Mouse (Mus musculus) heart, embryonic 15.5 days (tissue): ENCODE measurements around the gene Camk2g. TPM values are rescaled to one million over a fixed set of nuclear protein-coding genes. Genes with fewer than 3 reads are reported as not detected.

ENCODE experiments used
- ATAC-seq: fragments of 200-750 bp; cut with Nextera tagmentation; replicated peaks from 2 replicates; pipeline ENCODE4 v1.8.0; 2017; ENCODE audit warnings: low read depth, moderate TSS enrichment; ENCODE audit not compliant: insufficient number of reproducible peaks, insufficient read depth, low FRiP score
- H3K27ac ChIP-seq: fragments of 300-500 bp; sonication (generic); 2 replicates; pipeline ENCODE4 v1.5.1; 2015; ENCODE audit warnings: mild to moderate bottlenecking, inconsistent platforms
- H3K27me3 ChIP-seq: fragments of 300-500 bp; sonication (generic); 2 replicates; pipeline ENCODE4 v1.6.1; 2015; ENCODE audit warnings: inconsistent platforms
- H3K36me3 ChIP-seq: fragments of 300-500 bp; sonication (generic); 2 replicates; pipeline ENCODE4 v1.6.1; 2015; ENCODE audit warnings: mild to moderate bottlenecking, inconsistent platforms
- H3K4me1 ChIP-seq: fragments of 300-500 bp; sonication (generic); replicated peaks from 2 replicates; pipeline ENCODE4 v1.6.1; 2015; ENCODE audit warnings: inconsistent platforms
- H3K4me2 ChIP-seq: fragments of 300-500 bp; sonication (generic); 2 replicates; pipeline ENCODE4 v1.6.1; 2015; ENCODE audit warnings: inconsistent platforms, mild to moderate bottlenecking, moderate library complexity
- H3K4me3 ChIP-seq: fragments of 300-500 bp; sonication (generic); 2 replicates; pipeline ENCODE4 v1.5.1; 2015; ENCODE audit warnings: mild to moderate bottlenecking, inconsistent platforms
- H3K9ac ChIP-seq: fragments of 300-500 bp; sonication (generic); 2 replicates; pipeline ENCODE4 v1.6.1; 2015; ENCODE audit warnings: mild to moderate bottlenecking, inconsistent platforms
- H3K9me3 ChIP-seq: fragments of 300-500 bp; sonication (generic); replicated peaks from 2 replicates; pipeline ENCODE4 v1.6.1; 2016; ENCODE audit warnings: inconsistent platforms
- WGBS: fragments of 180-500 bp; shearing (Covaris S2); methylation state at CpG from one replicate; pipeline ENCODE4 v1.1.7; 2015; ENCODE audit warnings: mixed read lengths; 5-methylcytosine and 5-hydroxymethylcytosine counted together
- polyA plus RNA-seq: library from polyadenylated mRNA; unstranded; fragments of >200 nt; fragmentation: Nextera tagmentation; extraction: Ambion mirVana; gene quantifications from 2 replicates; pipeline ENCODE4 v1.2.1, GENCODE M21; 2015

Gene Camk2g
- polyA plus RNA-seq, 1 experiment from 2014 or later = 75.7 TPM

DNA sequence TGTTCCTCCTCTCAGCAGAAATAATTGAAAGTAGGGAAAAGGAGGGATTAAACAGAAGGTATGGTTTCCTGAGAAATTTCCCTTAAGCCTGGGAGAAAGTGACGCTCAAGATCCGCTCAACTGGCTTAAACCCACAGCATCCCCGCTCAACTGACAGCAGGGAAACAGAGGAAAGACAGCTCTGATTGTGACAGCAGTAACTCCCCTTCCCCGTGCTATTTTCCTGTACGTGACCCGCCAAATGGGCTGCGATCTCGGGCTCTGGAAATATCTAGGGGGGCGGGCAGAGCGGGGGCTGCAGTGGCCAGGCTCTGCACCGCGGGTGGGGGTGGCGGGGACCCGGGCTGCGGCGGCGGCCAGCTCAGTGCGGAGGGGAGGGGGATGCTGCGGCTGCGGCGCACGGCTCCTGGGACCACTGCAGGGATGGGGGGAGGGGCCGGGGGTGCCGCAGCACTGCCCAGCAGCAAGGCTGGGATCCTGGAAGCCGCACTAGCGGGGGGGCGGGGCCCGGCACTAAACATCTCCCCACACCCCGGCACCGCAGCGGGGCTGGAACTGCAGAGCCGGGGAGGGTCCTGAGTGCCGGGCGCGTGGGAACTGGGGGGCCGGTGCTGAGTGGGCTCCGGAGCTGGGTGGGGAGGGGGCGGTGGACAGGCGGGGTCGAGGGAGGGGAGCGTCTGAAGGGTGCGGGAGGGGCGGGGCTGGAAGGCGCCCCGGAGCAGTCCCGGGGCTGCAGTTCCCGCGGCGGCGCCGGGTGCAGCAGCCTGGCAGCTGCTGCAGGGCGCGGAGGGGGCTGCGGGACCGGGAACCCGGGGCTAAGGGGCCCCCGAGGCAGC is 748 bp downstream of the Camk2g start:
- 2% methylated on average over 37 of the region's 57 CpGs for WGBS
- Histone ChIP-seq H3K27ac (peak overlapping the region; percentile 92), H3K36me3 (peaks cover 37% of the 10 kb centered on the region), H3K27me3 (no peaks in the 10 kb centered on the region), H3K9ac (peak overlapping the region; percentile 91), H3K4me3 (peak overlapping the region; percentile 94), H3K4me2 (peak overlapping the region; percentile 88), H3K4me1 (peaks cover 53% of the 10 kb centered on the region), H3K9me3 (no peaks in the 10 kb centered on the region)
- peak; percentile 47 for ATAC-seq

DNA sequence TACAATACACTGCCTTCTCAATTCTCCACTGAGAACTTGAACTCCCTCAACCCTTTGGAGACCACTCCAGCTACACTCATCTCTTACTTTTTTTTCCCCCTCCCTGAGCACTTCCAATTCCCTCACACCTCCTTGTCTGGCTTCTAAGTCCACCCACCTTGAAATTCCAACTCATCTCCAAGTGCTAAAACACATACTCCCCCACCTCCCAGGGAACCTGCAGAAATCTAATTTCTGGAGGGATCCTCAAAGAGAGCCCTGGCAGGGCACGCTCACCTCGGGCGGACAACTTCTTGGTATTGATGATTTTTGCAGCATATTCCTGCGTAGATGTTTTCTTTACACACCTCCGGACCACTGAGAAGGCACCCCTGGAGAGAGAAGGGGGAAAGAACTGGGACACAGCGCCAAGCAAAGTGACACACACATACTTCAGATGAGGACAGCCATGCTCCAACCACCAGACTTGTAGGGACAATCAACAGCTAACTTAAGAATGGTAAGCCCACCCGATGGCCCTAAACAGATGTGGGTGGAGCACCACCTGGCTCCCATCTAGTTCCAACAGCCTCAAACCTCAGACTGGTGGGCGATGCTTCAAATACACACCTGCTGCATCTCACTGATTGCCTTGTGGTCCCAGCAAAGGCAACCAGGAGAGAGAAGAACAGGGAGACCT is 1.5 kb downstream of the Camk2g start:
- Histone ChIP-seq H3K9ac (peak overlapping the region; percentile 91), H3K27me3 (no peaks in the 10 kb centered on the region), H3K36me3 (peaks cover 37% of the 10 kb centered on the region), H3K4me2 (peak overlapping the region; percentile 88), H3K4me3 (peak overlapping the region; percentile 94), H3K9me3 (no peaks in the 10 kb centered on the region), H3K4me1 (peaks cover 60% of the 10 kb centered on the region), H3K27ac (peak overlapping the region; percentile 92; the same call in 1 of the 2 replicates)
- ATAC-seq = no peak
- WGBS = 65% methylated on average over 8 of the region's 8 CpGs

GRCm38 (mm10) chr14:20791511-20792242 is 2.2 kb downstream of the Camk2g start:
- Histone ChIP-seq H3K4me2 (peak overlapping the region; percentile 88; the same call in 1 of the 2 replicates), H3K4me1 (peaks cover 67% of the 10 kb centered on the region), H3K36me3 (peaks cover 37% of the 10 kb centered on the region), H3K27ac (no peak overlapping the region), H3K27me3 (no peaks in the 10 kb centered on the region), H3K4me3 (peak overlapping the region; percentile 94; the same call in 1 of the 2 replicates), H3K9me3 (no peaks in the 10 kb centered on the region), H3K9ac (no peak overlapping the region)
- ATAC-seq = no peak
- 79% methylated on average over 16 of the region's 16 CpGs for WGBS

GRCm38 (mm10) chr14:20790996-20791395 is 2.9 kb downstream of the Camk2g start:
- H3K9me3 ChIP-seq = no peaks in the 10 kb centered on the region
- H3K27ac ChIP-seq = no peak overlapping the region
- WGBS = 90% methylated on average over 6 of the region's 6 CpGs
- no peak overlapping the region for H3K4me2 ChIP-seq
- peaks cover 37% of the 10 kb centered on the region for H3K36me3 ChIP-seq
- peaks cover 73% of the 10 kb centered on the region for H3K4me1 ChIP-seq
- no peak for ATAC-seq
- no peaks in the 10 kb centered on the region for H3K27me3 ChIP-seq
- H3K4me3 ChIP-seq = no peak overlapping the region
- no peak overlapping the region for H3K9ac ChIP-seq

GRCm38 (mm10) chr14:20790445-20790844 is 3.4 kb downstream of the Camk2g start:
- Histone ChIP-seq H3K27ac (no peak overlapping the region), H3K4me1 (peaks cover 73% of the 10 kb centered on the region), H3K4me2 (no peak overlapping the region), H3K4me3 (no peak overlapping the region), H3K9ac (no peak overlapping the region), H3K36me3 (peaks cover 37% of the 10 kb centered on the region), H3K9me3 (no peaks in the 10 kb centered on the region), H3K27me3 (no peaks in the 10 kb centered on the region)
- 88% methylated on average over 5 of the region's 5 CpGs for WGBS
- ATAC-seq = no peak

- H3K9ac ChIP-seq = 0 out of 2 replicates have a peak overlapping the region, but pooled peaks have one; percentile 21
- WGBS = 77% methylated on average over 4 of the region's 4 CpGs
- no peak overlapping the region for H3K4me2 ChIP-seq
- H3K4me3 ChIP-seq = no peak overlapping the region
- H3K36me3 ChIP-seq = peaks cover 40% of the 10 kb centered on the region
- H3K4me1 ChIP-seq = peaks cover 79% of the 10 kb centered on the region
- H3K27ac ChIP-seq = no peak overlapping the region
- no peaks in the 10 kb centered on the region for H3K27me3 ChIP-seq
- no peaks in the 10 kb centered on the region for H3K9me3 ChIP-seq
- no peak for ATAC-seq
Observed at GRCm38 (mm10) chr14:20789593-20789992, 4.3 kb downstream of the Camk2g start.

DNA sequence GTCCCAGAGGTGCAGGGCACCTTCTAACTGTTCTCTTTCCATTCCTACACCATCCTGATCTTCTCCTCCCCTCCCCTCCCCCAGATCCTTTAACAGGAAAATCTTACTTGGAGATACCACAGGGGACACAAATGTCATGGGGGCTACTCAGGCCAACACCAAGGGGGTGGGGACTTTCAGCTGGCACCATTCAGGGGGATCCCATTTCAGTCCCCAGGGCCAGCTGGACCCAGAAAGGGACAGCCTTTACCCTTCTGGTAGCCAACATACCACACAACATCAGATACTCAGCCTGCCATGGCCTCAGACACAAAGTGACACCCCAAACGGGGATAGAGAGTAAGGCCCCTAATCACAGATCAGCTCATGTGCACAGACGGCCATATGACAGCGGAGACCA is 5.7 kb downstream of the Camk2g start:
- 0 out of 2 replicates have a peak overlapping the region, but pooled peaks have one; percentile 36 for H3K27ac ChIP-seq

GRCm38 (mm10) chr14:20786611-20787015 is 7.3 kb downstream of the Camk2g start:
- Histone ChIP-seq H3K9ac (no peak overlapping the region), H3K27me3 (no peaks in the 10 kb centered on the region), H3K4me3 (0 out of 2 replicates have a peak overlapping the region, but pooled peaks have one; percentile 3), H3K27ac (peak overlapping the region; percentile 48), H3K4me1 (peaks cover 74% of the 10 kb centered on the region), H3K4me2 (peak overlapping the region; percentile 29), H3K36me3 (peaks cover 46% of the 10 kb centered on the region), H3K9me3 (no peaks in the 10 kb centered on the region)
- ATAC-seq = 0 out of 2 replicates have a peak, but pooled peaks have one; percentile 24
- 37% methylated on average over 4 of the region's 4 CpGs for WGBS

More for the DNA sequence above, 5.7 kb downstream of the Camk2g start:
- Histone ChIP-seq H3K9me3 (no peaks in the 10 kb centered on the region), H3K4me1 (peaks cover 88% of the 10 kb centered on the region), H3K4me2 (no peak overlapping the region), H3K9ac (no peak overlapping the region), H3K36me3 (peaks cover 44% of the 10 kb centered on the region), H3K4me3 (no peak overlapping the region), H3K27me3 (no peaks in the 10 kb centered on the region)
- 75% methylated on average over 3 of the region's 3 CpGs for WGBS
- ATAC-seq = no peak

GRCm38 (mm10) chr14:20786020-20786419 is 7.9 kb downstream of the Camk2g start:
- 68% methylated on average over 5 of the region's 5 CpGs for WGBS
- Histone ChIP-seq H3K4me3 (no peak overlapping the region), H3K36me3 (peaks cover 40% of the 10 kb centered on the region), H3K27ac (peak overlapping the region; percentile 48), H3K9me3 (no peaks in the 10 kb centered on the region), H3K4me1 (peaks cover 71% of the 10 kb centered on the region), H3K9ac (no peak overlapping the region), H3K4me2 (peak overlapping the region; percentile 29; the same call in 1 of the 2 replicates), H3K27me3 (no peaks in the 10 kb centered on the region)
- ATAC-seq = no peak

DNA sequence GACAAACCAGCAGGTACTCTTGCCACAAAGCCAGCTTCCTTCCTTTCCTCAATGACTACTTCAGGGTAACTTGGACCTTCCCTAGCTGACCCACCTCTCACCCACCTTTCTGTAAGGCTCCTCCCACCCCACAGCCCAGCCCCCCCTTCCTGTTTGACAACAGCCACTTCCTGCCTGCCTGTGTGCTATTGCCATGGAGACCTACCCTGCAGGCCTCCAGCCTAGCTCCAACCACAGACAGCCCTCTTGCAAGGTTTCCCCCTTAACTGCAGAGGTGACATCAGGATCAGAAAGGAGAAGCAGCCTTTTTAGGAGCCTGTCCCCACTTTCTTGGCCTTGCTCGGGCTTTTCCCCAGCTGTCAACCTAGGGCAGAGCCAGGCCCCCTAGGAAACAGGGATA is 8.7 kb downstream of the Camk2g start:
- WGBS = 60% methylated on average over 1 of the region's 1 CpGs
- peak overlapping the region; percentile 31; the same call in 1 of the 2 replicates for H3K4me2 ChIP-seq
- H3K9ac ChIP-seq = no peak overlapping the region
- no peak; the same call in 1 of the 2 replicates for ATAC-seq
- H3K27me3 ChIP-seq = no peaks in the 10 kb centered on the region
- peaks cover 66% of the 10 kb centered on the region for H3K4me1 ChIP-seq
- H3K9me3 ChIP-seq = no peaks in the 10 kb centered on the region
- H3K4me3 ChIP-seq = no peak overlapping the region
- H3K27ac ChIP-seq = peak overlapping the region; percentile 48
- H3K36me3 ChIP-seq = peaks cover 32% of the 10 kb centered on the region; the same call in 1 of the 2 replicates

DNA sequence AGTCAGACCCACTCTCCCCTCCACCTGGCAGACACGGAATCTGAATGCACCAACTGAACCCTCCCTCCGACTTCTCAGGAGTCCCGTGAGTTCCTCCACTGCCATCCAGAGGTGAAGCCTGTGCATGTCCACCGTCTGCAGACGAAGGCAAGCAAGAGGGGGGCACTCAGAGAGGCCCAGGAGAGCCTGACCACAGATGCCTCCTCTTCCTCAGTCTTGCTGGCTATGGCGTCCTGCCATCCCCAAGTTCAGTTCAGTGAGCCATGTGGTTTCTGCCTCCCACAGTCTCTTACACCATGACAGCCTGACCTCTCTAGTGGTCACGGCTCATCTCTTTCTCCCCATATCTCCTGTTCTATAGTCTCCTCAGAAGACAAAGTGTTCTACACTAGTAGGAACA is 9.2 kb downstream of the Camk2g start:
- Histone ChIP-seq H3K9me3 (no peaks in the 10 kb centered on the region), H3K27ac (peak overlapping the region; percentile 48), H3K27me3 (no peaks in the 10 kb centered on the region), H3K9ac (no peak overlapping the region), H3K4me1 (peaks cover 61% of the 10 kb centered on the region), H3K4me3 (no peak overlapping the region), H3K36me3 (peaks cover 30% of the 10 kb centered on the region; the same call in 1 of the 2 replicates), H3K4me2 (no peak overlapping the region)
- no peak for ATAC-seq
- 60% methylated on average over 7 of the region's 7 CpGs for WGBS
